Mouse (Mus musculus) limb, embryonic 13.5 days (tissue): Measurements from ENCODE around the gene Kif27. TPM values are rescaled to one million over a fixed set of nuclear protein-coding genes. Genes with fewer than 3 reads are reported as not detected.

Source experiments
- ATAC-seq: fragments of 200-750 bp; cut with Nextera tagmentation; 2 replicates; pipeline ENCODE4 v1.8.0; 2017; ENCODE audit warnings: low read depth, moderate number of reproducible peaks, moderate TSS enrichment; ENCODE audit not compliant: low FRiP score
- H3K27ac ChIP-seq: fragments of 300-500 bp; sonication (generic); 2 replicates; pipeline ENCODE4 v1.5.1; 2015; ENCODE audit warnings: inconsistent platforms, mild to moderate bottlenecking, moderate library complexity
- H3K27me3 ChIP-seq: fragments of 300-500 bp; sonication (generic); 2 replicates; pipeline ENCODE4 v1.6.1; 2015; ENCODE audit warnings: mild to moderate bottlenecking, inconsistent platforms
- H3K36me3 ChIP-seq: fragments of 300-500 bp; sonication (generic); 2 replicates; pipeline ENCODE4 v1.6.1; 2015; ENCODE audit warnings: inconsistent platforms, mild to moderate bottlenecking, moderate library complexity
- H3K4me1 ChIP-seq: fragments of 300-500 bp; sonication (generic); 2 replicates; pipeline ENCODE4 v1.6.1; 2015; ENCODE audit warnings: inconsistent platforms
- H3K4me2 ChIP-seq: fragments of 300-500 bp; sonication (generic); replicated peaks from 2 replicates; pipeline ENCODE4 v1.6.1; 2015; ENCODE audit warnings: inconsistent platforms, mild to moderate bottlenecking, moderate library complexity
- H3K4me3 ChIP-seq: fragments of 300-500 bp; sonication (generic); 2 replicates; pipeline ENCODE4 v1.5.1; 2015; ENCODE audit warnings: moderate library complexity, mild to moderate bottlenecking, inconsistent platforms
- H3K9ac ChIP-seq: fragments of 300-500 bp; sonication (generic); 2 replicates; pipeline ENCODE4 v1.6.1; 2015; ENCODE audit warnings: mild to moderate bottlenecking, inconsistent platforms
- H3K9me3 ChIP-seq: fragments of 300-500 bp; sonication (generic); 2 replicates; pipeline ENCODE4 v1.6.1; 2016; ENCODE audit warnings: inconsistent platforms
- WGBS: fragments of 180-500 bp; shearing (Covaris S2); methylation state at CpG from one replicate; pipeline ENCODE4 v1.1.7; 2015; 5-methylcytosine and 5-hydroxymethylcytosine counted together
- polyA plus RNA-seq: library from polyadenylated mRNA; unstranded; fragments of >200 nt; fragmentation: Nextera tagmentation; extraction: Ambion mirVana; gene quantifications from 2 replicates; pipeline ENCODE4 v1.2.1, GENCODE M21; 2015

Kif27 gene
- polyA plus RNA-seq, 1 experiment from 2014 or later, result 1.1 TPM

GRCm38 (mm10) chr13:58352996-58353395 lies 5.9 kb downstream of the Kif27 start:
- no peak for ATAC-seq
- H3K4me3 ChIP-seq, result no peak overlapping the region

DNA sequence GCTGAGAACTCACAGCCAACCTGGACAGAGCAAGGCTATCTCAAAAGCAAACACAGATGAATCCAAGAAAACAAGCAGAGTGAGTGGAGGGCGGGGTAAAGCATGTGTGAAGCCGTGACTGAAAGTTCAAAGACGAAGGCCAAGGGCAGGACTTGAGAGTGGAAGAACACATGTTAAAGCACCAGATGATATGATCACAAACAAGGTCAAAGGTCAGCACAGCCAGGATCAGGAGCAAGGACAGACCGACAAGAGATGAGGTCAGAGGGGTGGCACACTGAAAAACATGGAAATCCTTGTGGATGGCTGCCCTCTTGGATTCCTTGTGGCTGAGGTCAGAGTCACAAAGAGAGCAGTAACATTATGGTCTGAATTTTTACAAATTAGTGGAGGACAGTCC lies 8.3 kb downstream of the Kif27 start:
- Histone ChIP-seq H3K27ac (no peak overlapping the region), H3K27me3 (no peaks in the 10 kb centered on the region), H3K36me3 (no peaks in the 10 kb centered on the region), H3K9me3 (no peaks in the 10 kb centered on the region), H3K4me3 (no peak overlapping the region), H3K9ac (no peak overlapping the region), H3K4me2 (no peak overlapping the region), H3K4me1 (no peaks in the 10 kb centered on the region)
- ATAC-seq, result no peak
- 56% methylated on average over 4 of the region's 4 CpGs for WGBS

More at GRCm38 (mm10) chr13:58352996-58353395, 5.9 kb downstream of the Kif27 start:
- H3K36me3 ChIP-seq, result no peaks in the 10 kb centered on the region
- no peak overlapping the region for H3K4me2 ChIP-seq
- no peaks in the 10 kb centered on the region for H3K9me3 ChIP-seq
- no peaks in the 10 kb centered on the region for H3K27me3 ChIP-seq
- no peak overlapping the region for H3K9ac ChIP-seq
- H3K4me1 ChIP-seq, result no peaks in the 10 kb centered on the region
- no peak overlapping the region for H3K27ac ChIP-seq

- no peak overlapping the region for H3K9ac ChIP-seq
- H3K27me3 ChIP-seq, result no peaks in the 10 kb centered on the region
- no peak overlapping the region for H3K4me2 ChIP-seq
- H3K36me3 ChIP-seq, result no peaks in the 10 kb centered on the region
- ATAC-seq, result no peak
- no peaks in the 10 kb centered on the region for H3K9me3 ChIP-seq
- no peak overlapping the region for H3K4me3 ChIP-seq
- no peak overlapping the region for H3K27ac ChIP-seq
- 85% methylated on average over 9 of the region's 9 CpGs for WGBS
- no peaks in the 10 kb centered on the region for H3K4me1 ChIP-seq
Measured at GRCm38 (mm10) chr13:58344505-58344904, 14.4 kb downstream of the Kif27 start.

DNA sequence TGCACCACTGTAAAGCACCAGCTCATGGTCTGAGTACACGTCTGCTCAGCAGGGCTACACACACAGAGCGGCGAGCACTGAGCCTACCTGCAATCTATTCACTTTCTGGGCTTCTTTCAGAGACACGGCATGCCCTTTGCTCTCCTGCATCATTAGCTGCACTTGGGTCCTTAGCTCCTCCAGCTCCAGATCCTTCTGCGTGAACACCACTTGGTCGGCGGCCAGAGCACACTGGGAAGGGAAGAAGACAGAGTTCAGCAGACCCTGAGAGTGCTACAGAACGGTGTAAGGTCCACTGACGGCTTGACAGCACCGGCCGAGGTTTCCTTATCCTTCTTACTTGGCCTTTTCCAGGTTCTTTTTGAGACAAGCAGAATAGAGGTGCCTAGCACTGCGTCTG lies 21.5 kb downstream of the Kif27 start:
- Histone ChIP-seq H3K4me1 (no peaks in the 10 kb centered on the region), H3K9ac (no peak overlapping the region), H3K27me3 (no peaks in the 10 kb centered on the region), H3K9me3 (0 out of 2 replicates have a peak, but pooled peaks cover 5% of the 10 kb centered on the region), H3K27ac (no peak overlapping the region), H3K4me2 (no peak overlapping the region), H3K36me3 (no peaks in the 10 kb centered on the region), H3K4me3 (no peak overlapping the region)
- no peak for ATAC-seq
- 82% methylated on average over 12 of the region's 12 CpGs for WGBS

DNA sequence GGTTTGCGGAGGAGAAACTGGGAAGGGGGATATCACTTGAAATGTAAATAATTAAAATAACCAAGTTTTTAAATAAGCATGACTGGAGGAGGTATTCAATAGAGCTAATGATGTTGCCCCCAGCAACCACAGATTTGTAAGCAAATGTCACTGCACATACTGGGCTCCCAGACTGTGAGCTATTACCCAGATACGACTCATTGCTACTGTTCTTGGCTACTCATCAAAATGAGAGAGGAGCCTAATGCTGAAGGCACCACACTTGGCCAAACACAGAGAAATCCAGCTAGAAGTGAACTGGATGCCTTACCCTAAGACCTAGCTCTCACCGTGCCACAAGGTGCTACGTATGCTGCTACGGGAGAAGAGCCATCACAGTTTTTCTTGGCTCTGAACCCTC lies 24.8 kb downstream of the Kif27 start:
- Histone ChIP-seq H3K36me3 (no peaks in the 10 kb centered on the region), H3K4me3 (no peak overlapping the region), H3K4me2 (no peak overlapping the region), H3K9ac (no peak overlapping the region), H3K27ac (no peak overlapping the region), H3K27me3 (no peaks in the 10 kb centered on the region), H3K4me1 (no peaks in the 10 kb centered on the region), H3K9me3 (0 out of 2 replicates have a peak, but pooled peaks cover 5% of the 10 kb centered on the region)
- WGBS, result 92% methylated on average over 5 of the region's 5 CpGs
- no peak for ATAC-seq

DNA sequence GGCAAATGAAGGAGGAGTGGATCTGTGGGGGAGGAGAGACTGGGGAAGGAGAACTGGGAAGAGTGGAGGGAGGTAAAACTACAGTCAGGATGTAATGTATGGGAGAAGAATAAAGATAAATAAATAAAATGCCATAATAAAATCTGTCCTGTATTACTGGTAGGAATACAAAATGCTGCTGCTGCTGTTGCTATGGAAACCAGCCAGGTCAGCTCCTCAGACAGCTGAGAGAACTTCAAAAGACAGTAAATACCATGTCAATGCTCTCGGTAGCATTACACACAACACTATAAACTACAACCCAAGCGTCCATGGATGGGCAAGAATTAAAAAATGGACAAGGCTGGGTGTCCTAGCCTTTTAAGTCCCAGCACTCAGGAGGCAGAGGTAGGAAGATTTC lies 41.2 kb downstream of the Kif27 start:
- H3K27me3 ChIP-seq, result no peaks in the 10 kb centered on the region
- no peak overlapping the region for H3K4me3 ChIP-seq
- no peak for ATAC-seq
- H3K9me3 ChIP-seq, result no peaks in the 10 kb centered on the region
- 57% methylated on average over 2 of the region's 2 CpGs for WGBS
- no peak overlapping the region for H3K27ac ChIP-seq
- H3K36me3 ChIP-seq, result no peaks in the 10 kb centered on the region
- no peaks in the 10 kb centered on the region for H3K4me1 ChIP-seq
- no peak overlapping the region for H3K9ac ChIP-seq
- H3K4me2 ChIP-seq, result no peak overlapping the region

DNA sequence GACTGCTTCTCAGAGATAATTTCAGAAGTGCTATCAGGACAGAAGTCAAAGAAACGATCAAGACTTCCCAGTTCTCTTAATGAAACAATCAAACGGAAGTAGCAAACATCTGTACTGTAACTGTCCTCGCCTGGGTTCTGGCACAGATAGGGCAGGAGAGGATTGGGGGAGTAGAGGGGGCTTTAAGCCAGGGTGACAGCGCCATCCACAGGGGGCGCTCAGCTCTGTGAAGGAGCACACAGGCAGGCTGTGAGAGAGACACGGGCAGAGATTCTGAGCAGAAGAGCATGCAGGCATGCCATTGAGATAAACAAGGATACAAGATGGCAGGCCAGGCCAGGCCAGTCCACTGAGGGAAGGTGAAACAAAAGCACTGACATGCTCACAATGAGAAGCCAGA lies 43.9 kb downstream of the Kif27 start:
- no peak overlapping the region for H3K9ac ChIP-seq
- H3K9me3 ChIP-seq, result no peaks in the 10 kb centered on the region
- no peak overlapping the region for H3K27ac ChIP-seq
- WGBS, result 53% methylated on average over 6 of the region's 6 CpGs
- no peak overlapping the region for H3K4me3 ChIP-seq
- no peak overlapping the region for H3K4me2 ChIP-seq
- no peak for ATAC-seq
- H3K36me3 ChIP-seq, result no peaks in the 10 kb centered on the region
- H3K27me3 ChIP-seq, result no peaks in the 10 kb centered on the region
- no peaks in the 10 kb centered on the region for H3K4me1 ChIP-seq

DNA sequence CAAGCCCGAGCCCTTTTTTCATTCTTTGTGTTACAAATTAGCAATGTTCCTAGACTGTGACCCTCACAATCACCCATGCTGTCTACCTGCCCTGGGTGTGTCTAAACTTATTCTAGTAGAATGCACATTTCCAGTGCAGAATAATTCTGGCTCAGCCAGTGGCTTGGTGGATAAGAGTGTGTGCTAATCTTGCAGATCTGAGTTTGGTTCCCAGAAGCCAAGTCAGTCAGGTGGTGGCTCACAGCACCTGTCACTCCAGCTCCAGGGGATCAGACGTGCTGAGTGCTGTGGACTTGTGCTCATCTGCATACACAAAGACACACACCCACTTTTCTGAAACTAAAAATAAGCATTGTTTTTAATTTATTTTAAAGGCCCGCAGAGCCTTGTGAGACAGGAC lies 45.2 kb downstream of the Kif27 start:
- no peaks in the 10 kb centered on the region for H3K4me1 ChIP-seq
- H3K36me3 ChIP-seq, result no peaks in the 10 kb centered on the region
- ATAC-seq, result no peak
- H3K4me2 ChIP-seq, result no peak overlapping the region
- H3K9ac ChIP-seq, result no peak overlapping the region
- H3K4me3 ChIP-seq, result no peak overlapping the region
- no peaks in the 10 kb centered on the region for H3K9me3 ChIP-seq
- no peaks in the 10 kb centered on the region for H3K27me3 ChIP-seq
- no peak overlapping the region for H3K27ac ChIP-seq
- 72% methylated on average over 3 of the region's 3 CpGs for WGBS

DNA sequence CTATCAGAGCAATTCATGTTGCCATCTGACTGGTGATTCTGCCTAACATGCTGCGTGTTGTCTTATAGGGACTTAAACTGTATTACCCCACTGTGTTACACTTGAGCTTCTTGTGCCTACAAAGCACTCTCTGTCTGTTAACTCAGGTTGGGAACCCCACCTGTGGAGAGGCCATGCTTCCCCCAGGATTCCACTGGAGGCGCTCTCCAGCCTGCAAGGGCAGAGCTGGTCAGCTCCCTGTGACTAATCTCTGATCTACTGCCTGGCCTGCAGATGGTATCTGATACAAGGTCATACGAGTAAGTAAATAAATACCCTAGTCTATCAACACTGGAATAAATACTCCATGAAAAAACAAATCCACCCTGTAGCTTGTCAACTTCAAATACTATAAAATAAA lies 47.6 kb downstream of the Kif27 start:
- Histone ChIP-seq H3K9me3 (no peaks in the 10 kb centered on the region), H3K4me2 (no peak overlapping the region), H3K9ac (no peak overlapping the region), H3K27ac (no peak overlapping the region), H3K27me3 (no peaks in the 10 kb centered on the region), H3K36me3 (no peaks in the 10 kb centered on the region), H3K4me3 (no peak overlapping the region), H3K4me1 (no peaks in the 10 kb centered on the region)
- WGBS, result 60% methylated on average over 3 of the region's 3 CpGs
- no peak for ATAC-seq

- no peak for ATAC-seq
- 78% methylated on average over 8 of the region's 8 CpGs for WGBS
- no peaks in the 10 kb centered on the region for H3K36me3 ChIP-seq
- H3K27ac ChIP-seq, result no peak overlapping the region
- H3K4me3 ChIP-seq, result no peak overlapping the region
- H3K9ac ChIP-seq, result no peak overlapping the region
- H3K9me3 ChIP-seq, result no peaks in the 10 kb centered on the region
- no peak overlapping the region for H3K4me2 ChIP-seq
- no peaks in the 10 kb centered on the region for H3K4me1 ChIP-seq
- no peaks in the 10 kb centered on the region for H3K27me3 ChIP-seq
Measured at GRCm38 (mm10) chr13:58309499-58309898, 49.4 kb downstream of the Kif27 start.

- Histone ChIP-seq H3K9me3 (no peaks in the 10 kb centered on the region), H3K9ac (no peak overlapping the region), H3K4me3 (no peak overlapping the region), H3K36me3 (no peaks in the 10 kb centered on the region), H3K4me1 (no peaks in the 10 kb centered on the region), H3K27ac (no peak overlapping the region), H3K27me3 (no peaks in the 10 kb centered on the region), H3K4me2 (no peak overlapping the region)
- 90% methylated on average over 5 of the region's 5 CpGs for WGBS
- ATAC-seq, result no peak
Measured at GRCm38 (mm10) chr13:58307453-58307852, 51.5 kb downstream of the Kif27 start.

DNA sequence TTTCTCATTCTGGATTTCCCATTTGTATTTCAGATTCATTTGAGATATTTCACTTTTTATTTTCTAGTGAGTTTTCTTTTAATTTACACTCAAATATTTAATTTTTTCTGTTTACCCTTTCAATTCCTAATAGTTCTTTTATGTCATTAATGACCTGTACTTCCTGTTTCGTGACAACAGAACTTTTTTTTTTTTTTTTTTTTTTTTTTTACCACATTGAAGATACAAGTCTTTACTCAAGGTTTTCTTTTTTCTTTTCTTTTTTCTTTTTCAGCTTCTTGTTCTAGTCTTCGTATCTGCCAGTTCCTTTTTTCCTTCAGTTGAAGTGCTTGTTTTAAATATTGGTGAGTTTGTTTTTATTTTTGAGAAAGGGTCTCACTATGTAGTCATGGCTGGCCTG lies 53.7 kb downstream of the Kif27 start:
- H3K4me1 ChIP-seq, result no peaks in the 10 kb centered on the region
- no peak overlapping the region for H3K4me2 ChIP-seq
- H3K9ac ChIP-seq, result no peak overlapping the region
- no peaks in the 10 kb centered on the region for H3K36me3 ChIP-seq
- 81% methylated on average over 2 of the region's 2 CpGs for WGBS
- no peaks in the 10 kb centered on the region for H3K9me3 ChIP-seq
- no peak overlapping the region for H3K27ac ChIP-seq
- no peak overlapping the region for H3K4me3 ChIP-seq
- no peak for ATAC-seq
- H3K27me3 ChIP-seq, result no peaks in the 10 kb centered on the region

GRCm38 (mm10) chr13:58302421-58303145 lies 56.3 kb downstream of the Kif27 start:
- 73% methylated on average over 9 of the region's 9 CpGs for WGBS
- no peak overlapping the region for H3K4me3 ChIP-seq
- H3K27ac ChIP-seq, result no peak overlapping the region
- H3K9ac ChIP-seq, result no peak overlapping the region
- no peaks in the 10 kb centered on the region for H3K36me3 ChIP-seq
- H3K4me1 ChIP-seq, result no peaks in the 10 kb centered on the region
- ATAC-seq, result no peak
- no peaks in the 10 kb centered on the region for H3K9me3 ChIP-seq
- H3K4me2 ChIP-seq, result no peak overlapping the region
- H3K27me3 ChIP-seq, result no peaks in the 10 kb centered on the region
